Mouse (Mus musculus): ENCODE results near the gene Edil3. TPM values are rescaled to one million over a fixed set of nuclear protein-coding genes. Genes with fewer than 3 reads are reported as not detected.

Edil3 gene
- polyA plus RNA-seq (2015; fragmentation: Nextera tagmentation; extraction: Ambion mirVana) = 6.4 and 7.1 TPM in 2 replicates

DNA sequence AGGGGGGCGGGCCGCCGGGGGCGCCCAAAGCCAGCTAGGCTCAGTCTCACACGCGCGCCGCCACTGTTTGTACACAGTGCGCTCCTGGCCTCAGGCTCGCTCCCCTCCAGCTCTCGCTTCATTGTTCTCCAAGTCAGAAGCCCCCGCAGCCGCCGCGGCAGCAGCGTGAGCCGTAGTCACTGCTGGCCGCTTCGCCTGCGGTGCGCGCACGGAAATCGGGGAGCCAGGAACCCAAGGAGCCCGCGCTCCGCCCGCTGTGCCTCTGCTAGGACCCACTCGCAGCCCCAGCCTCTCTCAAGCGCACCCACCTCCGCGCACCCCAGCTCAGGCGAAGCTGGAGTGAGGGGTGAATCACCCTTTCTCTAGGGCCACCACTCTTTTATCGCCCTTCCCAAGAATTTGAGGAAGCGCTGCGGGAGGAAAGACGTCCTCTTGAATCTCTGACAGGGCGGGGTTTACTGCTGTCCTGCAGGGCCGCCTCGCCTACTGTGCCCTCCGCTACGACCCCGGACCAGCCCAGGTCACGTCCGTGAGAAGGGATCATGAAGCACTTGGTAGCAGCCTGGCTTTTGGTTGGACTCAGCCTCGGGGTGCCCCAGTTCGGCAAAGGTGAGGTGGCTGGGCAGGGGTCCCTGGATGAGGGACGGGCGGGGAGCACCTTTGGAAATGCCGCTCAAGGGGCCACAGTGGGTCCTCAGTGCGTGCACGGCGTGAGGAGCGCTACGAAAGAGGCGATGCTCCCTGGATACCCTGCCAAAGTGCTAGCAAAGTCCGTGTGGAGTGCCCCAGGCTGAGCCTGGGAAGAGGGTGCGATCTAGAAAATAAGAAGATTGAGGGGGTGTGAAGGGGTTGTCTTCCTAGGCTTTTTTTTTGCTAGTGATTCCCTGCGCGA lies at the start of gene Edil3:
Edil3 (plus strand) TSS at position 33 of the 892 bp plus-strand sequence.
- no peaks in the 10 kb centered on the region for H3K36me3 ChIP-seq
- H3K4me3 ChIP-seq (replicated peaks) = peak within 1 kb of the TSS; percentile 66
- peak within 1 kb of the TSS; percentile 70 for H3K9ac ChIP-seq
- peak; percentile 78 for ATAC-seq
- no peaks in the 10 kb centered on the region for H3K4me1 ChIP-seq (replicated peaks)
- no peaks in the 10 kb centered on the region for H3K27me3 ChIP-seq (replicated peaks)
- H3K27ac ChIP-seq = no peak within 1 kb of the TSS
- under 1% methylated on average over 58 of the region's 60 CpGs for WGBS
- H3K9me3 ChIP-seq = no peaks in the 10 kb centered on the region
- H3K4me2 ChIP-seq (replicated peaks) = peak within 1 kb of the TSS; percentile 93

DNA sequence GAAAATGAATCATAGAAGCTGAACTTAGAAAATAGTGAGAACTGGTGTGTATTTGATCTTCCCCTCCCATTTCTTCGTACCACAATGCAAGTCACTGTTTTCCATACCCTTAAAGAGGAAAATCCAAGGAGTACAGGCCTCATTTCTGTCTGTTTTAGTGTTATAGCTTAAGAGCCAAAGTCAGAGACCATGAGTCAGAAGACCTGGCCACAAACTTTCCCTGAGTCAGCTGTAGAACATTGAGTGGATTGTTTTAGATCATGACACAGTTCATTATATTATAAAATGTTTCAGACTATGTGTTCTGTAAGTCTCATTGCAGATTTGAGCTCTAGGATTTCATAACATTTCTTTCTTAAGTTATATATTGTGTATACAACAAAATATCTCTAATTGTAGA lies 22.1 kb upstream of the Edil3 start:
- Histone ChIP-seq H3K9ac (no peak overlapping the region), H3K9me3 (no peaks in the 10 kb centered on the region), H3K27me3 (replicated peaks) (no peaks in the 10 kb centered on the region), H3K4me1 (replicated peaks) (no peaks in the 10 kb centered on the region), H3K36me3 (no peaks in the 10 kb centered on the region), H3K27ac (no peak overlapping the region), H3K4me3 (replicated peaks) (no peak overlapping the region), H3K4me2 (replicated peaks) (no peak overlapping the region)
- WGBS = 87% methylated on average over 1 of the region's 1 CpGs
- ATAC-seq = no peak

GRCm38 (mm10) chr13:88801006-88801405 lies 20.3 kb upstream of the Edil3 start:
- 86% methylated on average over 1 of the region's 1 CpGs for WGBS
- no peak overlapping the region for H3K4me2 ChIP-seq (replicated peaks)
- H3K4me1 ChIP-seq (replicated peaks) = no peaks in the 10 kb centered on the region

GRCm38 (mm10) chr13:88805838-88806237 lies 15.4 kb upstream of the Edil3 start:
- ATAC-seq = no peak
- H3K36me3 ChIP-seq = no peaks in the 10 kb centered on the region
- no peak overlapping the region for H3K4me3 ChIP-seq (replicated peaks)
- 23% methylated on average over 1 of the region's 1 CpGs for WGBS
- no peaks in the 10 kb centered on the region for H3K27me3 ChIP-seq (replicated peaks)
- no peak overlapping the region for H3K9ac ChIP-seq
- H3K27ac ChIP-seq = no peak overlapping the region
- no peaks in the 10 kb centered on the region for H3K4me1 ChIP-seq (replicated peaks)
- H3K9me3 ChIP-seq = no peaks in the 10 kb centered on the region
- H3K4me2 ChIP-seq (replicated peaks) = no peak overlapping the region

More at GRCm38 (mm10) chr13:88801006-88801405, 20.3 kb upstream of the Edil3 start:
- Histone ChIP-seq H3K9me3 (no peaks in the 10 kb centered on the region), H3K36me3 (no peaks in the 10 kb centered on the region), H3K27me3 (replicated peaks) (no peaks in the 10 kb centered on the region), H3K9ac (no peak overlapping the region), H3K27ac (no peak overlapping the region), H3K4me3 (replicated peaks) (no peak overlapping the region)
- ATAC-seq = no peak

DNA sequence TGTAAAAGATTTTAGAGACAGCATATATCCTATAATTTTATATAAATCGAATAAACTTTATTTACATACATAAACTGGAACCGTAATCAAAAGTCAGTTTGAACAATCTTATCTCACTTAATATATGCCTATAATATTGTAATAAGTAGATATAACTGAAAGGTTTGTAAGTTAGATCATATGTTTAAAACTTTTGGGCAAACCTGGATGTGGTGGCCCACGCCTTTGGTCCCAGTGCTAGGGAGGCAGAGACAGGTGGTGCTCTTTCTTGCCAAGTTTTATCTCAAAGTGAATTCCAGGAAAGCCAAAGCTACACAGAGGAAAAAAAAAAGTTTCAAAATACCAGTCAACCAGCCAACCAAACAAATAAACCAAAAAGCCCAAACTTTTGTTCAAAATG lies 15.0 kb upstream of the Edil3 start:
- H3K4me1 ChIP-seq (replicated peaks) = no peaks in the 10 kb centered on the region
- H3K9me3 ChIP-seq = no peaks in the 10 kb centered on the region
- no peak overlapping the region for H3K9ac ChIP-seq
- no peak overlapping the region for H3K4me3 ChIP-seq (replicated peaks)
- WGBS = 84% methylated on average over 3 of the region's 3 CpGs
- no peak overlapping the region for H3K4me2 ChIP-seq (replicated peaks)
- no peaks in the 10 kb centered on the region for H3K27me3 ChIP-seq (replicated peaks)
- no peak overlapping the region for H3K27ac ChIP-seq
- no peak for ATAC-seq
- H3K36me3 ChIP-seq = no peaks in the 10 kb centered on the region

GRCm38 (mm10) chr13:88810097-88810496 lies 11.2 kb upstream of the Edil3 start:
- H3K9ac ChIP-seq = no peak overlapping the region
- H3K36me3 ChIP-seq = no peaks in the 10 kb centered on the region
- no peaks in the 10 kb centered on the region for H3K9me3 ChIP-seq
- no peak overlapping the region for H3K27ac ChIP-seq
- ATAC-seq = no peak
- no peaks in the 10 kb centered on the region for H3K4me1 ChIP-seq (replicated peaks)
- no peak overlapping the region for H3K4me2 ChIP-seq (replicated peaks)
- no peaks in the 10 kb centered on the region for H3K27me3 ChIP-seq (replicated peaks)
- no peak overlapping the region for H3K4me3 ChIP-seq (replicated peaks)
- WGBS = 87% methylated on average over 1 of the region's 1 CpGs

- Histone ChIP-seq H3K36me3 (no peaks in the 10 kb centered on the region), H3K9ac (no peak overlapping the region), H3K27ac (no peak overlapping the region), H3K4me3 (replicated peaks) (peak overlapping the region; percentile 66), H3K4me1 (replicated peaks) (no peaks in the 10 kb centered on the region), H3K27me3 (replicated peaks) (no peaks in the 10 kb centered on the region), H3K4me2 (replicated peaks) (peak overlapping the region; percentile 93), H3K9me3 (no peaks in the 10 kb centered on the region)
- 17% methylated on average over 5 of the region's 5 CpGs for WGBS
- ATAC-seq = peak; percentile 15; the same call in 1 of the 2 replicates
Measured at GRCm38 (mm10) chr13:88820686-88821308, 475 bp upstream of the Edil3 start.

DNA sequence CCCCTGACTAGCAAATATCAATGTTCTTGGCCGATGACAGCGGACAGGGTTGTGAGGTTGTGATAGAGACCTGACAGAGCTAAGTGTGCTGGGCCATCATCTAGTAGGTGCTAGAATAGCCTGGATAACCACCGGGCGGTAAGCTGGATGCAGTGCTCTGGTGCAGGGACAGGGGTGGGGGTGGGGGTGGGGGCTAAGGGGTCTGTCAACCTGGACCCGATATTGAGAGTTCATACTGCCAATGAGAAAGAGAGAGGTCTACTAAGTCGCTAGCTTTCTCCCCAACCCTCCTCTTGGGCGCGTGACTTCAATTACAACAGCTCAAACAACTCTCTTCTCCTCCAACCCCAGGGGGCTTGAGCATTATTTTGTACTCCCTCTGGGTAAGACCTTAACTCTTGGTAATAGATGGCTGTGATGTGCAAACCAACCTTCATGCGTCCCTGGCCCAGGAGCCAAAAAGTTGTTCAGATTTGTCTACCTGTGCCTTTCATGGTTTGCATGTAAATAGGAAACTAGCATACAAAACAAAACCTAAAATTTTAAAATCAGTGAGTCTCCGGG lies 1.1 kb downstream of the Edil3 start:
- ATAC-seq = no peak
- Histone ChIP-seq H3K4me1 (replicated peaks) (no peaks in the 10 kb centered on the region), H3K27ac (no peak overlapping the region), H3K4me3 (replicated peaks) (peak overlapping the region; percentile 66), H3K27me3 (replicated peaks) (no peaks in the 10 kb centered on the region), H3K9ac (peak overlapping the region; percentile 70; the same call in 1 of the 2 replicates), H3K4me2 (replicated peaks) (peak overlapping the region; percentile 93), H3K36me3 (no peaks in the 10 kb centered on the region), H3K9me3 (no peaks in the 10 kb centered on the region)
- WGBS = 20% methylated on average over 10 of the region's 10 CpGs

- H3K9ac ChIP-seq = no peak overlapping the region
- no peaks in the 10 kb centered on the region for H3K9me3 ChIP-seq
- 23% methylated on average over 10 of the region's 10 CpGs for WGBS
- no peaks in the 10 kb centered on the region for H3K36me3 ChIP-seq
- H3K27me3 ChIP-seq (replicated peaks) = no peaks in the 10 kb centered on the region
- no peaks in the 10 kb centered on the region for H3K4me1 ChIP-seq (replicated peaks)
- H3K4me3 ChIP-seq (replicated peaks) = peak overlapping the region; percentile 66
- no peak for ATAC-seq
- H3K27ac ChIP-seq = no peak overlapping the region
- H3K4me2 ChIP-seq (replicated peaks) = peak overlapping the region; percentile 93
Measured at GRCm38 (mm10) chr13:88822976-88823521, 1.8 kb downstream of the Edil3 start.

GRCm38 (mm10) chr13:88823522-88824419 lies 2.5 kb downstream of the Edil3 start:
- Histone ChIP-seq H3K27ac (no peak overlapping the region), H3K36me3 (no peaks in the 10 kb centered on the region), H3K4me2 (replicated peaks) (peak overlapping the region; percentile 93), H3K4me3 (replicated peaks) (peak overlapping the region; percentile 66), H3K9ac (peak overlapping the region; percentile 48; the same call in 1 of the 2 replicates), H3K4me1 (replicated peaks) (no peaks in the 10 kb centered on the region), H3K27me3 (replicated peaks) (no peaks in the 10 kb centered on the region), H3K9me3 (no peaks in the 10 kb centered on the region)
- ATAC-seq = peak; percentile 55
- 2% methylated on average over 25 of the region's 25 CpGs for WGBS

DNA sequence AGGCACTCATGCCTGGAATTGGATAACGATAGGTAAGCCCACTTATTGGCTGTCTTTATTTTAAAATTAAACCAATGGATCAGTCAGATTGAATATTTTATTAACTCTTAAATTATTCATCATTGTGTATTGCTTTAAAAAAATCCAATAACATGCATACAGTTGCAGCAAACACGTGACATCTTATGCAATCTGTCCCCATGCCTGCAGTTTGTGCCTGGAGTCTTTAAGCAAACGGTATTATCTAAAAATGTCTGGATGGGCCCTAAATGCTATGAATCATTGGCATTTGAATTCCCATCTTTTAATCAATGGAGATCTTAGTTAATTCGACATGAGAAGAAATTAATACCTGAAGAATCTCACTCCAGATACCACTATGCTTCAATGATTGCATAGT lies 3.2 kb downstream of the Edil3 start:
- Histone ChIP-seq H3K27me3 (replicated peaks) (no peaks in the 10 kb centered on the region), H3K4me3 (replicated peaks) (no peak overlapping the region), H3K9me3 (no peaks in the 10 kb centered on the region), H3K4me2 (replicated peaks) (no peak overlapping the region), H3K4me1 (replicated peaks) (no peaks in the 10 kb centered on the region), H3K36me3 (no peaks in the 10 kb centered on the region), H3K9ac (no peak overlapping the region), H3K27ac (no peak overlapping the region)
- ATAC-seq = no peak
- WGBS = 37% methylated on average over 4 of the region's 4 CpGs
